In the genomic region with DNA sequence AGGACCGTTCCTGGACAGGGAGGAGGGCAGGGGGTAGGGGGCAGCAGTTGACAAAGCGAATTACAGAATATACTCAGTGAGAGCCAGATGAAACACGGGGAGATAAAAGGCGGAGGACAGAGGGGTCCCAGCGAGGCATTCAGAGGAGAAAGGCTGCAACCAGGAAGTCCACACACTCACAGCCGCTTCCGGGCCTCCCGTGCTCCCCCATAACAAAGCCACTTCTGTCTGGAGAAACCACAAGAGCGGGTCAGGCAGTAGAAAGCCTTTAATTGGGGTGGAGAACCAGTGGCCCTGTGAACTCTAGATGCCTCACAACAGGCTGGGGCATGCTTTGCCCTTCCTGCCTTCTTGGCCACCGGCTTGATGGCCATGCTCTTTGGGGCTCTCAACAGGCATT, we compare ENCODE assay signal across 19 mouse cellular contexts.
DNase-seq lines count a peak whose midpoint lies in the region; ATAC-seq and TF ChIP-seq lines count a peak whose summit lies in the region.
"Had no signal": no experiment of that assay in that cellular context is flagged by ENCODE, and none has a peak within 500 bp of the region (broad histone marks: within the 10 kb centered on the region; RNA-seq: fewer than 3 reads in every experiment).

No protein-coding gene starts in this region.

- H3K4me3 ChIP-seq in kidney, postnatal 0 days (replicated peaks; ENCODE audit: low read depth, low read length) = no peak overlapping the region
- no peak overlapping the region for H3K4me3 ChIP-seq in embryonic facial prominence, embryonic 11.5 days (ENCODE audit: low read depth, low read length)
- no peak overlapping the region for H3K4me3 ChIP-seq in forebrain, embryonic 16.5 days (replicated peaks; ENCODE audit: low read length)
- H3K4me3 ChIP-seq: embryonic facial prominence, embryonic 12.5 days; forebrain, embryonic 15.5 days; heart, embryonic 10.5 days; midbrain, embryonic 12.5 days; myocyte had no signal

- intact Hi-C loops in left cerebral cortex, postnatal 4 days (cut with DNase I) = no loop called here

- 48% methylated on average over 10 of the region's 10 CpGs for WGBS in kidney, postnatal 0 days
- 20% methylated on average over 10 of the region's 10 CpGs for WGBS in embryonic facial prominence, embryonic 11.5 days
- 18% methylated on average over 10 of the region's 10 CpGs for WGBS in forebrain, embryonic 16.5 days

- H3K4me2 ChIP-seq in kidney, postnatal 0 days (ENCODE audit: low read length) = no peak overlapping the region
- no peak overlapping the region for H3K4me2 ChIP-seq in embryonic facial prominence, embryonic 11.5 days (ENCODE audit: low read depth, low read length)
- no peak overlapping the region for H3K4me2 ChIP-seq in forebrain, embryonic 16.5 days (ENCODE audit: low read length)
- H3K4me2 ChIP-seq: embryonic facial prominence, embryonic 12.5 days; forebrain, embryonic 15.5 days; midbrain, embryonic 12.5 days had no signal

- H3K27ac ChIP-seq in kidney, postnatal 0 days = no peak overlapping the region
- no peak overlapping the region for H3K27ac ChIP-seq in embryonic facial prominence, embryonic 11.5 days (replicated peaks; ENCODE audit: low read depth, low read length)
- H3K27ac ChIP-seq in forebrain, embryonic 16.5 days (ENCODE audit: low read length) = no peak overlapping the region
- H3K27ac ChIP-seq: embryonic facial prominence, embryonic 12.5 days; forebrain, embryonic 15.5 days; heart, embryonic 10.5 days; midbrain, embryonic 12.5 days had no signal

- no peaks in the 10 kb centered on the region for H3K9me3 ChIP-seq in kidney, postnatal 0 days (replicated peaks; ENCODE audit: low read length)
- no peaks in the 10 kb centered on the region for H3K9me3 ChIP-seq in embryonic facial prominence, embryonic 11.5 days (replicated peaks; ENCODE audit: control insufficient read depth, low read length)
- H3K9me3 ChIP-seq in forebrain, embryonic 16.5 days (ENCODE audit: control insufficient read depth, low read length) = no peaks in the 10 kb centered on the region
- H3K9me3 ChIP-seq: forebrain, embryonic 15.5 days; heart, embryonic 10.5 days; midbrain, embryonic 12.5 days had no signal

- no peak for TF ChIP-seq CTCF in kidney, postnatal 0 days (IDR thresholded peaks at IDR 0.05; ENCODE audit: low read depth)

- peak; percentile 7 for DNase-seq in kidney, postnatal 0 days (ENCODE audit: low spot score)
- DNase-seq in kidney, postnatal 36 days = no peak
- DNase-seq in thymus, postnatal 4 days = peak; percentile 10
- DNase-seq in thymus, adult 18-20 months = no peak
- DNase-seq in embryonic facial prominence, embryonic 11.5 days (ENCODE audit: low spot score) = peak; percentile 10
- no peak for DNase-seq in left cerebral cortex, postnatal 4 days
- no peak for DNase-seq in frontal cortex, postnatal 14 days (ENCODE audit: low spot score in 2 of 2)
- DNase-seq: cerebellum, adult 8-10 months; gastrocnemius, postnatal 10 days; kidney, adult 18-20 months; kidney, postnatal 4 days; layer of hippocampus, postnatal 36 days; lung, adult 2 months had no signal

- no peaks in the 10 kb centered on the region for H3K27me3 ChIP-seq in kidney, postnatal 0 days (ENCODE audit: insufficient read depth, low read length)
- no peaks in the 10 kb centered on the region for H3K27me3 ChIP-seq in embryonic facial prominence, embryonic 11.5 days (ENCODE audit: control insufficient read depth, insufficient read depth, low read length)
- no peaks in the 10 kb centered on the region for H3K27me3 ChIP-seq in forebrain, embryonic 16.5 days (replicated peaks; ENCODE audit: control insufficient read depth, insufficient read depth, low read length)
- H3K27me3 ChIP-seq: embryonic facial prominence, embryonic 12.5 days; forebrain, embryonic 15.5 days; midbrain, embryonic 12.5 days had no signal

- H3K9ac ChIP-seq in kidney, postnatal 0 days (ENCODE audit: low read depth, low read length) = no peak overlapping the region
- H3K9ac ChIP-seq in embryonic facial prominence, embryonic 11.5 days (replicated peaks; ENCODE audit: low read length) = no peak overlapping the region
- H3K9ac ChIP-seq in forebrain, embryonic 16.5 days (replicated peaks; ENCODE audit: low read depth, low read length) = no peak overlapping the region
- H3K9ac ChIP-seq: embryonic facial prominence, embryonic 12.5 days; forebrain, embryonic 15.5 days; midbrain, embryonic 12.5 days had no signal

- H3K36me3 ChIP-seq in kidney, postnatal 0 days (ENCODE audit: insufficient read depth, low read length) = no peaks in the 10 kb centered on the region
- H3K36me3 ChIP-seq in embryonic facial prominence, embryonic 11.5 days (replicated peaks; ENCODE audit: control insufficient read depth, insufficient read depth, low read depth, low read length) = no peaks in the 10 kb centered on the region
- no peaks in the 10 kb centered on the region for H3K36me3 ChIP-seq in forebrain, embryonic 16.5 days (ENCODE audit: control insufficient read depth, insufficient read depth)
- H3K36me3 ChIP-seq: embryonic facial prominence, embryonic 12.5 days; forebrain, embryonic 15.5 days; heart, embryonic 10.5 days; midbrain, embryonic 12.5 days had no signal

- no peak for ATAC-seq in kidney, postnatal 0 days (replicated peaks; ENCODE audit: low FRiP score, low read depth)
- ATAC-seq in embryonic facial prominence, embryonic 11.5 days (replicated peaks; ENCODE audit: insufficient number of reproducible peaks, low FRiP score, low TSS enrichment, low read depth) = peak; percentile 14; the same call in 1 of the 2 replicates
- ATAC-seq in forebrain, embryonic 16.5 days = no peak
- ATAC-seq: forebrain, embryonic 15.5 days had no signal

- no peaks in the 10 kb centered on the region for H3K4me1 ChIP-seq in kidney, postnatal 0 days (replicated peaks; ENCODE audit: insufficient read depth, low read length)
- H3K4me1 ChIP-seq in embryonic facial prominence, embryonic 11.5 days (ENCODE audit: control insufficient read depth, insufficient read depth, low read length) = no peaks in the 10 kb centered on the region
- no peaks in the 10 kb centered on the region for H3K4me1 ChIP-seq in forebrain, embryonic 16.5 days (replicated peaks; ENCODE audit: control insufficient read depth, insufficient read depth, low read length)
- H3K4me1 ChIP-seq: forebrain, embryonic 15.5 days; heart, embryonic 10.5 days; midbrain, embryonic 12.5 days had no signal

Comparison
In these comparisons a context has a peak if more than half of its experiments do, and no peak if none do; other contexts are left out.
1. DNase-seq: peak in kidney, postnatal 0 days (single experiment), thymus, postnatal 4 days (single experiment) and embryonic facial prominence, embryonic 11.5 days (single experiment); none in kidney, postnatal 36 days (0 of 2), thymus, adult 18-20 months (0 of 2), left cerebral cortex, postnatal 4 days (single experiment) and frontal cortex, postnatal 14 days (0 of 2).